Mouse (Mus musculus): ENCODE results near the gene Zfp651. TPM values are rescaled to one million over a fixed set of nuclear protein-coding genes. Genes with fewer than 3 reads are reported as not detected.

Zfp651 gene
- polyA plus RNA-seq, 1 experiment from 2014 or later = 4.9 TPM

Other genes starting within 250 kb of the Zfp651 start
- gene Lyzl4, start 117.2 kb upstream of the Zfp651 start, polyA plus RNA-seq (2014; fragmentation: Nextera tagmentation; extraction: Ambion mirVana) = not detected in 2 replicates
- 0.08 and 0.57 TPM in 2 replicates for gene Vipr1, start 116.6 kb upstream of the Zfp651 start, polyA plus RNA-seq (2014; fragmentation: Nextera tagmentation; extraction: Ambion mirVana)
- gene Sec22c, start 53.8 kb upstream of the Zfp651 start, polyA plus RNA-seq (2014; fragmentation: Nextera tagmentation; extraction: Ambion mirVana) = 11.6 and 12.3 TPM in 2 replicates
- gene Ss18l2, start 49.0 kb upstream of the Zfp651 start, polyA plus RNA-seq (2014; fragmentation: Nextera tagmentation; extraction: Ambion mirVana) = 96.0 and 109 TPM in 2 replicates
- gene Nktr, start 40.2 kb upstream of the Zfp651 start, polyA plus RNA-seq (2014; fragmentation: Nextera tagmentation; extraction: Ambion mirVana) = 59.7 and 61.2 TPM in 2 replicates
- gene Klhl40, start 18.3 kb downstream of the Zfp651 start, polyA plus RNA-seq (2014; fragmentation: Nextera tagmentation; extraction: Ambion mirVana) = 0.81 and 0.85 TPM in 2 replicates
- not detected in 2 replicates for gene Hhatl, start 33.2 kb downstream of the Zfp651 start, polyA plus RNA-seq (2014; fragmentation: Nextera tagmentation; extraction: Ambion mirVana)
- gene Ccdc13, start 80.1 kb downstream of the Zfp651 start, polyA plus RNA-seq (2014; fragmentation: Nextera tagmentation; extraction: Ambion mirVana) = 0.18 and 1.3 TPM in 2 replicates
- 135 and 136 TPM in 2 replicates for gene Higd1a, start 99.0 kb downstream of the Zfp651 start, polyA plus RNA-seq (2014; fragmentation: Nextera tagmentation; extraction: Ambion mirVana)
- 0.10 and 0.31 TPM in 2 replicates for gene Ackr2, start 139.0 kb downstream of the Zfp651 start, polyA plus RNA-seq (2014; fragmentation: Nextera tagmentation; extraction: Ambion mirVana)
- gene Cyp8b1, start 157.0 kb downstream of the Zfp651 start, polyA plus RNA-seq (2014; fragmentation: Nextera tagmentation; extraction: Ambion mirVana) = not detected in 2 replicates
- gene Fam198a, start 191.7 kb downstream of the Zfp651 start, polyA plus RNA-seq (2014; fragmentation: Nextera tagmentation; extraction: Ambion mirVana) = 0.35 and 0.38 TPM in 2 replicates
- 6.9 and 7.5 TPM in 2 replicates for gene Pomgnt2, start 237.8 kb downstream of the Zfp651 start, polyA plus RNA-seq (2014; fragmentation: Nextera tagmentation; extraction: Ambion mirVana)